Mouse (Mus musculus): ENCODE data around the gene Srsf10. TPM values are rescaled to one million over a fixed set of nuclear protein-coding genes. Genes with fewer than 3 reads are reported as not detected.

Srsf10 gene
- polyA plus RNA-seq, 1 experiment from 2014 or later = 411 TPM

DNA sequence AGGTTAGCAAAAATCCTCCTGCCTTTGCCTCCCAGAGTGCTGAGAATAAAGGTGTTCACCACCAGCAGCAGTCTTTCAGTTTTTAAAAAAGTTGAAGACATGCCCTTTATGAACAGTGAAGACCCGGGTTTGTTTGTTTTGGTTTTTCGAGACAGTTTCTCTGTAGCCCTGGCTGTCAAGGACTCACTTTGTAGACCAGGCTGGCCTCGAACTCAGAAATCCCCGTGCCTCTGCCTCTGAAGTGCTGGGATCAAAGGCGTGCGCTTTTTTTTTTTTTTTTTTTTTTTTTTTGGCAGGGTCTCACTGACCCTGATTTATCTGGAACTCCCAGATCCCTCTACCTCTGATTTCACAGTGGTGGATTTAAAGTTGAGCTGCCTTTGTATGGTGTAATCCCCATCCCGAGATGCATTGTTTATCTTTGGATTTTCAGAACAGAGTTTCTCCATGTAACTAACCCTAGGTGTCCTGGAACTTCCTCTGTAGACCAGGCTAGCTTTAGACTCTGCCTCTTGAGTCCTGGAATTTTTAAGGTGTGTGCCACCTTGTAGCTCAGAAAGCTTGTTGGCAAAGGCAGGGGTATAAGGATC is 2.1 kb downstream of the Srsf10 start:
- 7% methylated on average over 7 of the region's 7 CpGs for WGBS
- peaks cover 3% of the 10 kb centered on the region; the same call in 1 of the 2 replicates for H3K36me3 ChIP-seq (replicated peaks)
- peak overlapping the region; percentile 81 for H3K4me2 ChIP-seq
- H3K9me3 ChIP-seq = no peaks in the 10 kb centered on the region
- H3K4me3 ChIP-seq (replicated peaks) = peak overlapping the region; percentile 94
- H3K9ac ChIP-seq = peak overlapping the region; percentile 97
- ATAC-seq (ENCODE audit: low FRiP score) = no peak
- H3K27ac ChIP-seq = no peak overlapping the region
- H3K27me3 ChIP-seq = no peaks in the 10 kb centered on the region
- H3K4me1 ChIP-seq = peaks cover 49% of the 10 kb centered on the region

DNA sequence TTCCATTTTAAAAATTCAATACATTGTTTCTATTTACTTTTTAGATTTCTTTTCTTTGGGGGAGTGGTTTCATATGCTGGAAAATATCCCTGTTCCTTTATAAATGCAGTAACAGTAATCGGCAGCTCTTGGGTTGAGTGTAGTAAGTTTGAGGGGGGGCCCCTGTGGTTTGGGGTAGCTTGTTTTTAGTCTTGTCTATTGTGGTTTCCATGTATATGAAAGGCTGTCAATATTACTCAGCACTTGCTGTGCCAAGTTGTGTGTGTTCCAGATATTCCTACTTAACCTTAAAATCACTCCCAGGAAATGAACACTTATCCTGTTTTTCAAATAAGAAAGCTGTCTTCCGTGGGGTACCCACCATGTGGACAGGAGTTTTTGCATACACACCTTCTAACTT is 13.4 kb downstream of the Srsf10 start:
- no peak for ATAC-seq (ENCODE audit: low FRiP score)
- peaks cover 30% of the 10 kb centered on the region for H3K36me3 ChIP-seq (replicated peaks)

GRCm38 (mm10) chr4:135870227-135871023 is 14.9 kb downstream of the Srsf10 start:
- H3K4me1 ChIP-seq = peaks cover 43% of the 10 kb centered on the region
- H3K27me3 ChIP-seq = no peaks in the 10 kb centered on the region
- H3K9me3 ChIP-seq = no peaks in the 10 kb centered on the region
- no peak for ATAC-seq (ENCODE audit: low FRiP score)
- peak overlapping the region; percentile 40; the same call in 1 of the 2 replicates for H3K9ac ChIP-seq
- 43% methylated on average over 2 of the region's 2 CpGs for WGBS
- peak overlapping the region; percentile 31 for H3K4me2 ChIP-seq
- H3K36me3 ChIP-seq (replicated peaks) = peaks cover 30% of the 10 kb centered on the region
- H3K4me3 ChIP-seq (replicated peaks) = 0 out of 2 replicates have a peak overlapping the region, but pooled peaks have one; percentile 14
- 0 out of 2 replicates have a peak overlapping the region, but pooled peaks have one; percentile 46 for H3K27ac ChIP-seq

More for the DNA sequence above, 13.4 kb downstream of the Srsf10 start:
- 79% methylated on average over 2 of the region's 2 CpGs for WGBS
- Histone ChIP-seq H3K4me3 (replicated peaks) (no peak overlapping the region), H3K9me3 (no peaks in the 10 kb centered on the region), H3K9ac (no peak overlapping the region), H3K4me1 (peaks cover 29% of the 10 kb centered on the region), H3K27ac (0 out of 2 replicates have a peak overlapping the region, but pooled peaks have one; percentile 19), H3K27me3 (no peaks in the 10 kb centered on the region), H3K4me2 (no peak overlapping the region)

DNA sequence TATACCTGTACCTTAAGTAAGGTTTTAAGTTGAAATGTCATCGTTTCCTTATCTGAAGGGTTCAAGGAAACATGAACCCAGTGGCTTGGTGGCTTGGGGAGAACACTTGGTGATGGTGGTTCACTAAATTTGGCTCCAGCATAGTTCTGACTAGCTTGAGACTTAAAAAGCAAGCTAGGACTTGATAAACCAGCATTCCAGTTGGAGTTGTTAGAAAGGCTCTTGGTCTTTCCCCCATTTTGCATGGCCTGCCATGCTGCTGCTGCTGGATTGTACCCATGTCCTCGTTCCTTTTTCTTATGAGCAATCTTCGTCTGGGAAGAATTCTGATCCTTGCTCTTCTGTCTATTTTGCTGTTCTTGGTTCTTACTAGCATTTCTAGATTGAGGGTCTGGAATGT is 16.5 kb downstream of the Srsf10 start:
- ATAC-seq (ENCODE audit: low FRiP score) = no peak
- WGBS = 60% methylated on average over 3 of the region's 3 CpGs
- peak overlapping the region; percentile 88 for H3K4me2 ChIP-seq
- peak overlapping the region; percentile 93 for H3K9ac ChIP-seq
- H3K4me3 ChIP-seq (replicated peaks) = peak overlapping the region; percentile 75
- H3K27ac ChIP-seq = 0 out of 2 replicates have a peak overlapping the region, but pooled peaks have one; percentile 46
- H3K4me1 ChIP-seq = peaks cover 58% of the 10 kb centered on the region
- peaks cover 24% of the 10 kb centered on the region for H3K36me3 ChIP-seq (replicated peaks)
- no peaks in the 10 kb centered on the region for H3K27me3 ChIP-seq
- H3K9me3 ChIP-seq = no peaks in the 10 kb centered on the region

DNA sequence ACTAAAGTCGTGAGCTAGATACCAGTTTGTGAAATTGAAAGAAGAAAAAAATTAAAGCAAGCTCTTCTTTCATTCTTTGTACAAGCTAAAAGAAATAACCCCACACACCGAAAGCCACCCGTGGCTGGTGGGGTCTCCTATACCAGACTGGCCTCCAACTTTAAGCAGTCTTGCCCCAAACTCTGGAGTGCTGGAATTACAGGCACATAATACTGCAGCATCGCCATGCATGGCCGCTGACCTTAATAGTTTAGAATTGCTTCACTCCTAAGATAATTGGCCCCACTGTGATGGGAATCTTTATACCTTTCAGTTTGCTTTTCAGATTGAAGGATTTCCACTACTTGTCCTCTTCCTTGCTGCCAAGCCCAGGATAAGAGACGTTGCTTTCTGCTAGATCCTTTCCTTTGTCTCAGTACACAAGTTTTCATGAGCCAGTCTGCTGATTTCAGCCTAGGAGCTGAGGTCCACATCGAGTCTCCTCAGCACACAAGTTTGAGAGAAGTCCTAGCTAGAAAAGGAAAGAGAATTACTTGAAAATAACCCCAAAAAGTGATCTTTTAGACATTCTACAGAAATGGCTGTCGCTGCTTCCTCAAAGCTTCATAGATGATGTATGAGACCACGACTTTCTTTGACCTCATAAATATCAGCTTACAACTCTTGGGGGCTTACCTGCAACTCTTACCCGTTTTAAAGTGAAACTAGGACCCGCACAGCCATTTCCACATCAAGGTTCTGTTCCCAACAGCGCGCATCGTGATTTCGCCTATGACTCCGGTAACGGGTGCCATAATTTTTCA is 17.2 kb downstream of the Srsf10 start:
- peak overlapping the region; percentile 88 for H3K4me2 ChIP-seq
- no peaks in the 10 kb centered on the region for H3K27me3 ChIP-seq
- ATAC-seq (ENCODE audit: low FRiP score) = no peak
- peaks cover 60% of the 10 kb centered on the region for H3K4me1 ChIP-seq
- 11% methylated on average over 17 of the region's 17 CpGs for WGBS
- H3K27ac ChIP-seq = peak overlapping the region; percentile 98
- peak overlapping the region; percentile 75 for H3K4me3 ChIP-seq (replicated peaks)
- no peaks in the 10 kb centered on the region for H3K9me3 ChIP-seq
- H3K36me3 ChIP-seq (replicated peaks) = peaks cover 24% of the 10 kb centered on the region
- H3K9ac ChIP-seq = peak overlapping the region; percentile 93

GRCm38 (mm10) chr4:135873526-135874202 is 18.1 kb downstream of the Srsf10 start, which contains the start of gene Pnrc2:
Gene Pnrc2 (minus strand): TSS chr4:135873850.
- no peaks in the 10 kb centered on the region for H3K27me3 ChIP-seq
- H3K4me2 ChIP-seq = peak within 1 kb of the TSS; percentile 88
- peak within 1 kb of the TSS; percentile 75 for H3K4me3 ChIP-seq (replicated peaks)
- H3K36me3 ChIP-seq (replicated peaks) = peaks cover 24% of the 10 kb centered on the region
- no peaks in the 10 kb centered on the region for H3K9me3 ChIP-seq
- 0% methylated on average over 58 of the region's 60 CpGs for WGBS
- H3K27ac ChIP-seq = peak within 1 kb of the TSS; percentile 98
- peak; percentile 96 for ATAC-seq (ENCODE audit: low FRiP score)
- H3K4me1 ChIP-seq = peaks cover 60% of the 10 kb centered on the region
- peak within 1 kb of the TSS; percentile 93 for H3K9ac ChIP-seq

- peak overlapping the region; percentile 88 for H3K4me2 ChIP-seq
- H3K4me3 ChIP-seq (replicated peaks) = no peak overlapping the region
- 78% methylated on average over 10 of the region's 10 CpGs for WGBS
- no peaks in the 10 kb centered on the region for H3K9me3 ChIP-seq
- no peak for ATAC-seq (ENCODE audit: low FRiP score)
- H3K36me3 ChIP-seq (replicated peaks) = peaks cover 15% of the 10 kb centered on the region
- peaks cover 52% of the 10 kb centered on the region for H3K4me1 ChIP-seq
- H3K27me3 ChIP-seq = no peaks in the 10 kb centered on the region
- peak overlapping the region; percentile 70 for H3K9ac ChIP-seq
- H3K27ac ChIP-seq = peak overlapping the region; percentile 98
Measured at GRCm38 (mm10) chr4:135874564-135875535, 19.3 kb downstream of the Srsf10 start.

- Histone ChIP-seq H3K4me1 (peaks cover 50% of the 10 kb centered on the region), H3K9me3 (no peaks in the 10 kb centered on the region), H3K9ac (0 out of 2 replicates have a peak overlapping the region, but pooled peaks have one; percentile 1), H3K36me3 (replicated peaks) (peaks cover 13% of the 10 kb centered on the region), H3K27ac (0 out of 2 replicates have a peak overlapping the region, but pooled peaks have one; percentile 47), H3K27me3 (no peaks in the 10 kb centered on the region), H3K4me2 (no peak overlapping the region), H3K4me3 (replicated peaks) (no peak overlapping the region)
- ATAC-seq (ENCODE audit: low FRiP score) = no peak
- WGBS = 29% methylated on average over 7 of the region's 7 CpGs
Measured at GRCm38 (mm10) chr4:135875546-135875945, 20.0 kb downstream of the Srsf10 start.

GRCm38 (mm10) chr4:135875991-135876582 is 20.5 kb downstream of the Srsf10 start:
- Histone ChIP-seq H3K9ac (0 out of 2 replicates have a peak overlapping the region, but pooled peaks have one; percentile 12), H3K27ac (peak overlapping the region; percentile 47; the same call in 1 of the 2 replicates), H3K27me3 (no peaks in the 10 kb centered on the region), H3K4me3 (replicated peaks) (0 out of 2 replicates have a peak overlapping the region, but pooled peaks have one; percentile 6), H3K9me3 (no peaks in the 10 kb centered on the region), H3K4me2 (peak overlapping the region; percentile 46), H3K36me3 (replicated peaks) (peaks cover 12% of the 10 kb centered on the region), H3K4me1 (peaks cover 45% of the 10 kb centered on the region)
- WGBS = 7% methylated on average over 9 of the region's 9 CpGs
- ATAC-seq (ENCODE audit: low FRiP score) = no peak

DNA sequence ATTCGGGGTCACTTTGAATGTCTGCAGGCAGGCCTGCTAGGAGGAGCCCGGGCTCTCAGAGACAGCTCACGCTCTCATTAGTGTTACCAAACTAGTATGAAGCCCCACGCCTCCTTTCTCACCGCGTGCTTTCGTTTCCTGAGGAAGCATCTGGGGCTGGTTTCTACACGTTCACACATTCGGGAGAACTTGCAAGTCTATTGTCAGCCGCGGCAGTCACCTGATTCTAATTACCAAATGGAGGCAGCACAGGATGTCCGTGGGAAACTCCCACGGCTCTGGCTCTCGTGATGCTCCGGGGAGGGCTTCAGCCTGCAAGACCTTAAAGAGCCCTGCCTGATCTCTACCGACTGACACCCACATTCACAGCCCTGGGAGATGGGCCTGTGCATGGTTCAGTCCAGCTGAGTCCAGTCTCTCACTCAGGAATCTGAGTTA is 21.1 kb downstream of the Srsf10 start:
- no peaks in the 10 kb centered on the region for H3K9me3 ChIP-seq
- H3K4me1 ChIP-seq = peaks cover 42% of the 10 kb centered on the region
- WGBS = 1% methylated on average over 16 of the region's 16 CpGs
- H3K27me3 ChIP-seq = no peaks in the 10 kb centered on the region
- peaks cover 9% of the 10 kb centered on the region for H3K36me3 ChIP-seq (replicated peaks)
- no peak for ATAC-seq (ENCODE audit: low FRiP score)
- H3K27ac ChIP-seq = peak overlapping the region; percentile 47; the same call in 1 of the 2 replicates
- H3K9ac ChIP-seq = peak overlapping the region; percentile 12; the same call in 1 of the 2 replicates
- H3K4me2 ChIP-seq = peak overlapping the region; percentile 46
- 0 out of 2 replicates have a peak overlapping the region, but pooled peaks have one; percentile 6 for H3K4me3 ChIP-seq (replicated peaks)
